Mouse (Mus musculus) midbrain, embryonic 11.5 days (tissue): Measurements from ENCODE around the gene Olfr281. TPM values are rescaled to one million over a fixed set of nuclear protein-coding genes. Genes with fewer than 3 reads are reported as not detected.
"Not testable (repeated sequence)": the region's sequence is repeated elsewhere in the genome, so short reads cannot be mapped to it uniquely, and the experiment has no call there.

Source experiments
- ATAC-seq: fragments of 200-750 bp; cut with Nextera tagmentation; 2 replicates; pipeline ENCODE4 v1.8.0; 2017; ENCODE audit warnings: moderate TSS enrichment, moderate library complexity; ENCODE audit not compliant: low FRiP score
- DNase-seq: peaks from one replicate; pipeline ENCODE4 v3.0.0; 2015; ENCODE audit warnings: low spot score; ENCODE audit errors: missing footprints
- H3K27ac ChIP-seq: fragments of 300-500 bp; sonication (generic); 2 replicates; pipeline ENCODE4 v1.5.1; 2014; ENCODE audit warnings: low read depth, low read length
- H3K27me3 ChIP-seq: fragments of 300-500 bp; sonication (generic); 2 replicates; pipeline ENCODE4 v1.6.1; 2014; ENCODE audit warnings: mild to moderate bottlenecking, low read length, moderate library complexity, mixed read lengths; ENCODE audit not compliant: control insufficient read depth, insufficient read depth
- H3K36me3 ChIP-seq: fragments of 300-500 bp; sonication (generic); 2 replicates; pipeline ENCODE4 v1.6.1; 2014; ENCODE audit warnings: mild to moderate bottlenecking, low read length, moderate library complexity, mixed read lengths; ENCODE audit not compliant: control insufficient read depth, insufficient read depth
- H3K4me1 ChIP-seq: fragments of 300-500 bp; sonication (generic); 2 replicates; pipeline ENCODE4 v1.6.1; 2014; ENCODE audit warnings: low read length; ENCODE audit not compliant: control insufficient read depth, insufficient read depth
- H3K4me2 ChIP-seq: fragments of 300-500 bp; sonication (generic); 2 replicates; pipeline ENCODE4 v1.6.1; 2014; ENCODE audit warnings: mild to moderate bottlenecking, moderate library complexity
- H3K4me3 ChIP-seq: fragments of 300-500 bp; sonication (generic); 2 replicates; pipeline ENCODE4 v1.5.1; 2014; ENCODE audit warnings: low read depth, low read length
- H3K9ac ChIP-seq: fragments of 300-500 bp; sonication (generic); 2 replicates; pipeline ENCODE4 v1.6.1; 2014; ENCODE audit warnings: low read length
- H3K9me3 ChIP-seq: fragments of 300-500 bp; sonication (generic); 2 replicates; pipeline ENCODE4 v1.6.1; 2016; ENCODE audit warnings: low read length; ENCODE audit not compliant: control insufficient read depth
- WGBS: fragments of 180-500 bp; shearing (Covaris S2); extraction: QIAGEN DNeasy Blood & Tissue Kit; methylation state at CpG from one replicate; pipeline ENCODE4 v1.1.7; 2014; 5-methylcytosine and 5-hydroxymethylcytosine counted together
- polyA plus RNA-seq: library from polyadenylated mRNA; unstranded; fragments of >200 nt; fragmentation: Nextera tagmentation; extraction: Ambion mirVana; gene quantifications from 2 replicates; pipeline ENCODE4 v1.2.1, GENCODE M21; 2014

Olfr281 gene
- polyA plus RNA-seq, 1 experiment from 2014 or later, result not detected

DNA sequence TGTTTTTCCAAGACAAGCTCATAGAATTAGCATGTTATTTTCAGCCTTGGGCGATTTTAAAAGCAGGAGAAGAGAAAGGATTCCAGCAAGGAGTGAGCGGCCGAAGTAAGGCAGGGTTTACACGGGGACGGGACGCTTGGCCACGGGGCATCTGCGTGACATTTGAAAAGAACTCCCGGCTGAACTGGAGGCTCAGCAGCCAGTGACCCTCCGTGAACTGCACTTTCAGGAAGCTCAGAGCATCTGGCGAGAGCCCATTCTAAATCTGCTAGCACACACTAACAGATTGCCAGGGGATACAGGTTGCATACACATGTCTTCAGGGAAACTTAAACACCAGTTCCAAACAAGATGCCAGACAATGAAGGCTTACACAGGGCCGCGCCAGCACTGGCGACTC is 28.1 kb upstream of the Olfr281 start:
- ATAC-seq (no peak), DNase-seq (peak; percentile 84)
- no peaks in the 10 kb centered on the region for H3K9me3 ChIP-seq
- WGBS, result 66% methylated on average over 14 of the region's 14 CpGs
- peaks cover 4% of the 10 kb centered on the region; the same call in 1 of the 2 replicates for H3K4me1 ChIP-seq
- no peak overlapping the region for H3K4me2 ChIP-seq
- H3K36me3 ChIP-seq, result no peaks in the 10 kb centered on the region
- no peak overlapping the region for H3K9ac ChIP-seq
- H3K4me3 ChIP-seq, result no peak overlapping the region
- H3K27me3 ChIP-seq, result no peaks in the 10 kb centered on the region
- no peak overlapping the region for H3K27ac ChIP-seq

DNA sequence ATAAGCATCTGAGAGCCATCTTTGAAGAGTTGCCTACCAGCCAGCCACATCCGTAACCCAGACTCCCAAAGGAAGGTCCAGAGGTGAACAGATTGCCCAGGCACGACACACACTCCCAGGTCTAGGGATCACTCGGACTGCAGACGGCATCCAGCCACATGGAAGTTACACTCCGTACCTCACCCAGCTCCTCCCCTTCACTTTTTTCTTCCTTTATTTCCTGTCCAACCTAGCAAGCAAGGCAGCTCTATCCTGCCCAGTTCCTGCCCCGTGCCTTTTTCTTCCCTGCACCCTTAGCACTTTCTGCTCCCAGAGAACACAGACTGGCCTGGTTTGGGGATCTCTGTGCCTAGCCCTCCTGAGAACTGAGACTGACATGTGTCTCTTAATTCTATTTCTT is 27.6 kb upstream of the Olfr281 start:
- H3K36me3 ChIP-seq, result no peaks in the 10 kb centered on the region
- no peak overlapping the region for H3K9ac ChIP-seq
- H3K4me3 ChIP-seq, result no peak overlapping the region
- no peak overlapping the region for H3K4me2 ChIP-seq
- no peak for ATAC-seq
- DNase-seq, result no peak
- no peaks in the 10 kb centered on the region for H3K27me3 ChIP-seq
- H3K4me1 ChIP-seq, result peaks cover 4% of the 10 kb centered on the region; the same call in 1 of the 2 replicates
- H3K9me3 ChIP-seq, result no peaks in the 10 kb centered on the region
- H3K27ac ChIP-seq, result no peak overlapping the region
- 84% methylated on average over 6 of the region's 6 CpGs for WGBS

DNA sequence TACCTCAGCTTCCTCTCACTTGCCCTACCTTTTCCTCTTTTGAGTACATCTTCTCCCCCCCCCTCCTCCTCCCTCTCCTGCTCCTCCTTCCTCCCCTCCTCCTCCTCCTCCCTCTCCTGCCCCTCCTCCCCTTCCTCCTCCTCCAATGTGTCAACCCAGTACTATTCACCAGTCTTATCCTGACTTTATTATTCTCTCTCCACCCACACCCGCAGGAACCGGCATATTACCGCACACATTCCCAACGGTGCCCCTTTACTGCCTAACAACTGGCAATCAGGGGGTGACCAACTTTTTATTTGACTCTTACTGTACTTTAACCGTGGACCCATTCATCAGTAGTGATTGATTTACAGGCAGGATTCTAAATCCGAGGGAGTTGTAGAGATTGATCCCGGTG is 27.2 kb upstream of the Olfr281 start:
- no peak overlapping the region for H3K9ac ChIP-seq
- ATAC-seq (no peak), DNase-seq (no peak)
- no peak overlapping the region for H3K4me3 ChIP-seq
- H3K27ac ChIP-seq, result no peak overlapping the region
- H3K4me1 ChIP-seq, result peaks cover 4% of the 10 kb centered on the region; the same call in 1 of the 2 replicates
- H3K36me3 ChIP-seq, result no peaks in the 10 kb centered on the region
- no peaks in the 10 kb centered on the region for H3K27me3 ChIP-seq
- 87% methylated on average over 7 of the region's 7 CpGs for WGBS
- H3K4me2 ChIP-seq, result no peak overlapping the region
- H3K9me3 ChIP-seq, result no peaks in the 10 kb centered on the region

DNA sequence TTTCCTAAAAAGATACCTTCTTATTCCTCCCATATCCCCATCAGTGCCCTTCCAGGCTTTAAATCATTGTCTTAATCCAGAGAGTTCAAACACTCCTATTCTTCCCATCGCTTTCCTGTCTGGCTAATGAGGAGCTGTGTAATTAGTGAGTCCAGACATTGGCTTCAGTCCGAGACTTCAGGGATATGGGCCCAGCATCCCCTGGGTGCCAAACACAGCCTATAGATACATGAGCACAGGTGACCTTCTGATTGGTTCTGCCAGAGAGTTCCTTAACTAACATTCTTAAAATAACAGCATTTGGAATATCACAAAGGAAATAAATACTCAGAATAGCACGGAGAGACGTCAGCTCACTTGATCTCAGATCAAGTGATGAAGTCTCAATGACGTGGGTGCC is 21.5 kb upstream of the Olfr281 start, which contains the start of gene Olfr282:
Gene Olfr282 (plus strand): TSS at position 301 of the 400 bp plus-strand sequence.
- WGBS, result 82% methylated on average over 5 of the region's 5 CpGs
- not testable (repeated sequence) for H3K27me3 ChIP-seq, ATAC-seq, H3K27ac ChIP-seq, H3K36me3 ChIP-seq, H3K4me2 ChIP-seq, H3K4me3 ChIP-seq, H3K9me3 ChIP-seq, DNase-seq, H3K4me1 ChIP-seq, H3K9ac ChIP-seq

DNA sequence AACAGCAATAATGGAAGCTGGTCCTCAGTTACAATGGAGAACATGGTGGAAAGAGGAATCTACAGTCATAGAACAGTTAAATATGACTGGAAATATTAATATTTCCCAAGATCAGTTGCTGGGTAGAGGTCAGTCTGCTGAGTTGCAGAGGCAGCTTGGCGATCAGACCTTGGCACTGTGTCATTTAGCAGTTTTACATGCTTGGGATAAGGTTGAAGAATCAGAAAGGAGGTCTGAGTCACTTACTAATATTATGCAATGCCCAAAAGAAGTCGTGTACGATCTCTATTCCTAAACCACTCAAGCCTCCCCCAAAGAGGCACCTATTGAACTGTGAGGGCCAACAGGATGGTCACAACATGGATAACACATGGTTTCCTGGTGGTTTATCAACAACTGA is 7.8 kb upstream of the Olfr281 start:
- Histone ChIP-seq H3K27ac (no peak overlapping the region), H3K9ac (no peak overlapping the region), H3K36me3 (no peaks in the 10 kb centered on the region), H3K4me3 (no peak overlapping the region), H3K4me2 (no peak overlapping the region), H3K4me1 (no peaks in the 10 kb centered on the region), H3K9me3 (no peaks in the 10 kb centered on the region), H3K27me3 (no peaks in the 10 kb centered on the region)
- WGBS, result 73% methylated on average over 3 of the region's 3 CpGs
- DNase-seq, result no peak
- no peak for ATAC-seq

DNA sequence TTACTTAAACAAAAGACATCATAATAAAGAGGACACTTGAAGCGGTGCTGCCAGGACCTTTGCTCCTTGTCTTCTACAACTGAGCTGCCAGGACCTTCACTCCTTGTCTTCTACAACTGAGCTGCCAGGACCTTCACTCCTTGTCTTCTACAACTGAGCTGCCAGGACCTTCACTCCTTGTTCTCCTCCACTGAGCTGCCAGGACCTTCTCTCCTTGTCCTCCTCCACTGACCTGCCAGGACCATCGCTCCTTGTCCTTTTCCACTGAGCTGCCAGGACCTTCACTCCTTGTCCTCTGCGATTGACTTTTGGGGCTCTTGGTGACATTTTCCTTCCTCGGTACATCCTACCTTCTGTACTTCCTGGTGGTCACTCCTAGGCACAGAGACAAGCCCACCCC is 3.9 kb upstream of the Olfr281 start:
- H3K9ac ChIP-seq, result no peak overlapping the region
- no peak overlapping the region for H3K4me3 ChIP-seq
- H3K4me1 ChIP-seq, result no peaks in the 10 kb centered on the region
- H3K4me2 ChIP-seq, result no peak overlapping the region
- ATAC-seq (no peak), DNase-seq (no peak)
- 62% methylated on average over 4 of the region's 4 CpGs for WGBS
- H3K27ac ChIP-seq, result no peak overlapping the region
- H3K27me3 ChIP-seq, result no peaks in the 10 kb centered on the region
- no peaks in the 10 kb centered on the region for H3K36me3 ChIP-seq
- H3K9me3 ChIP-seq, result no peaks in the 10 kb centered on the region

DNA sequence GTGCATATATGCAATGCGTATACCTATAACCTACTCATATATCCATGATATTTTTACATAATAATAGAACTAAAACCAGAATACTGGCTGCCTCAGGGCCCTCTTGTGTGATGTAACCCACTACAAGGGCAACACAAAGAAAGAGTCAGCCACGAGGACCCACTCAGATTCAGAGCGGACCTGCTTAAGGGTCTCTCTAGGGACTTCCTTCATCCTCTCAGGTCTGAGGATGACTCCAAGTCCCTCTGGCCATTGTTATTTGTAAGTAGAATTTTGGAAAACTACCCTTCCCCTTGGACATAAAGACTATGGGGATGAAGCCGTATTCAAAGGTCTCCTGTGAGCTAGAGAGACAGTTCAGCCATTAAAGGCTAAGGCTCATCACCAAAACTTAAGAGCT is 17.2 kb downstream of the Olfr281 start, which contains the start of gene OR5BS1P:
Gene OR5BS1P (plus strand): TSS at position 301 of the 400 bp plus-strand sequence.
- H3K9me3 ChIP-seq, result no peaks in the 10 kb centered on the region
- DNase-seq, result no peak
- 90% methylated on average over 4 of the region's 4 CpGs for WGBS

DNA sequence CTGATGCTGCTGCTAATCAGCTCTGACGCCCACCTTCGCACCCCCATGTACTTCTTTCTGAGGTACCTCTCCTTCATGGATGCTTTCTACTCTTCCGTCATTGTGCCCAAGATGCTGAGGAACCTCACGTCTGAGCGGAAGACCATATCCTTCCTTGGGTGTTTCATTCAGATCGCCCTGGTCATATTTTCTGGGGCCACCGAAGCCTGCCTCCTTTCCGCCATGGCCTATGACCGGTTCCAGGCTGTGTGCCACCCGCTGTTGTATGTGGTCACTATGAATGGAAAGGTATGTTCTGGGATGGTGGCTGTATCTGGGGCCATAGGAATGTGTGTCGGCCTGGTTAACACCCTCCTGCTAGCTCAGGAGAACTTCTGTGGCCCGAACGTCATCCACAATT is 19.2 kb downstream of the Olfr281 start:
- Histone ChIP-seq H3K36me3 (no peaks in the 10 kb centered on the region), H3K27ac (no peak overlapping the region), H3K4me3 (no peak overlapping the region), H3K4me1 (no peaks in the 10 kb centered on the region), H3K9me3 (no peaks in the 10 kb centered on the region), H3K27me3 (no peaks in the 10 kb centered on the region), H3K4me2 (no peak overlapping the region), H3K9ac (no peak overlapping the region)
- ATAC-seq, result no peak
- no peak for DNase-seq
- 94% methylated on average over 13 of the region's 13 CpGs for WGBS

More for the DNA sequence above, 17.2 kb downstream of the Olfr281 start, which contains the start of gene OR5BS1P:
- no peak for ATAC-seq
- Histone ChIP-seq H3K4me3 (no peak within 1 kb of the TSS), H3K9ac (no peak within 1 kb of the TSS), H3K4me2 (no peak within 1 kb of the TSS), H3K27ac (no peak within 1 kb of the TSS), H3K27me3 (no peaks in the 10 kb centered on the region), H3K36me3 (no peaks in the 10 kb centered on the region), H3K4me1 (no peaks in the 10 kb centered on the region)

DNA sequence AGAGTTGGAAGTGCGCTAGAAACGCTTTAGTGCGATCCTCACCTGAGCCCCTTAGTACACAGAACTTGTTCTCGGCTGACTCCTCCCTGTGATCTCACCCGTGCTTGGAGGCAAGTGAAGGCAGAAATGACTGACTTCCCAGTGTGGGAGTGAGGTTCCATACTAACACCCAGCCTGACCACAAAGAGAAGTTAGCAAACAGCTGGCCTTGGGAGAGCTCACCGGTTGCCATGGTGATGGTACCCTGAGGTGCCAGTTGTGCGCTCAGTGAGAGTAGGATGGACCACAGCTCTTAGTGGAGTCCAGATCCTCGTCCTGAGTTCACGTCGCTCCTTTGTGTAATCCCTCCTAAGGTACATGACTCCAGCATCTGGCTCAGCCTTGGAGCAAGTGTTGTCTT is 22.6 kb downstream of the Olfr281 start:
- H3K27ac ChIP-seq, result no peak overlapping the region
- no peaks in the 10 kb centered on the region for H3K9me3 ChIP-seq
- H3K36me3 ChIP-seq, result no peaks in the 10 kb centered on the region
- ATAC-seq (no peak), DNase-seq (no peak)
- no peak overlapping the region for H3K4me3 ChIP-seq
- H3K4me2 ChIP-seq, result no peak overlapping the region
- H3K4me1 ChIP-seq, result no peaks in the 10 kb centered on the region
- 79% methylated on average over 10 of the region's 10 CpGs for WGBS
- H3K9ac ChIP-seq, result no peak overlapping the region
- H3K27me3 ChIP-seq, result no peaks in the 10 kb centered on the region
